Mouse (Mus musculus): ENCODE results near the gene Fndc3a. TPM values are rescaled to one million over a fixed set of nuclear protein-coding genes. Genes with fewer than 3 reads are reported as not detected.

Fndc3a gene
- polyA plus RNA-seq, 1 experiment = 19.9 TPM

DNA sequence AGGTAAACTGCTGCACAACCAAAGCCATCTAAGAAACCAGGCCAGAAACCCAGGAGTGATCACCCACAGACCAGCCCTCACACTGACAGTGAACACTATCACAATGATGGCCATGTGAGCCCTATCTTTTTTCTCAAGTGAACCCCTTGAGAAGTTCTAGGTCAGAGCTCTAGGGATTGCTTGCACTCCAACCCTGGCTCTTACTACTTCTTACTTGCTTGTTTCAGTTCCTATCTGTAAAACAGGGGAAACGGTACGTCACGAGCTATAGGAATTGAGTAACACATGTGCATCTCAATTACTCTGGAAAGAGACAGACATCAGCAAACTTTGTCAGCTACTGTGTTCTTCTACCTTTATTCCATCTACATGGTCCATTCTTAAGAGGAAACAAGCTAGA, 128.8 kb downstream of the Fndc3a start:
- H3K4me1 ChIP-seq (ENCODE audit: control insufficient read depth, insufficient read depth, low read length) = no peaks in the 10 kb centered on the region
- TF ChIP-seq CTCF (IDR thresholded peaks at IDR 0.05; ENCODE audit: extremely low read depth, insufficient read depth, low read length) (no peak), POLR2A (IDR thresholded peaks at IDR 0.05; ENCODE audit: extremely low read depth, insufficient read depth, low read length) (no peak)
- H3K4me3 ChIP-seq (ENCODE audit: insufficient read depth, low read length) = no peak overlapping the region
- no peak overlapping the region for H3K27ac ChIP-seq (ENCODE audit: insufficient read depth, low read length)

DNA sequence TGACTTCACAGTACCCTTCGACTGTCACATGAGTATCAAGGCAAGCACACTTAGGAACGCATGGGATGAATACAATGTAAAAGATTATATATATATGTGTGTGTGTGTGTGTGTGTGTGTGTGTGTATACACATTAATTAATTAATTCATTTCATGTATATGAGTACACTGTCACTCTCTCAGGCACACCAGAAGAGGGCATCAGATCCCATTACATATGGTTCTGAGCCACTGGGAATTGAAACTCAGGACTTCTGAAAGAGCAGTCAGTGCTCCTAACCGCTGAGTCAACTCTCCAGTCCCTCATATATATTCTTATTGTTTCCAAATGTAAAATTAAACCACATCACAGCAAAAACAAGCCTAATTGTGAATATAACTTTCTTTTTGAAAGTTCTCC, 133.5 kb downstream of the Fndc3a start:
- Histone ChIP-seq H3K4me1 (ENCODE audit: control insufficient read depth, insufficient read depth, low read length) (no peaks in the 10 kb centered on the region), H3K27ac (ENCODE audit: insufficient read depth, low read length) (no peak overlapping the region), H3K4me3 (ENCODE audit: insufficient read depth, low read length) (no peak overlapping the region)
- TF ChIP-seq CTCF (IDR thresholded peaks at IDR 0.05; ENCODE audit: extremely low read depth, insufficient read depth, low read length) = 0 out of 2 replicates have a peak, but pooled peaks have one; percentile 9
- no peak for TF ChIP-seq POLR2A (IDR thresholded peaks at IDR 0.05; ENCODE audit: extremely low read depth, insufficient read depth, low read length)

DNA sequence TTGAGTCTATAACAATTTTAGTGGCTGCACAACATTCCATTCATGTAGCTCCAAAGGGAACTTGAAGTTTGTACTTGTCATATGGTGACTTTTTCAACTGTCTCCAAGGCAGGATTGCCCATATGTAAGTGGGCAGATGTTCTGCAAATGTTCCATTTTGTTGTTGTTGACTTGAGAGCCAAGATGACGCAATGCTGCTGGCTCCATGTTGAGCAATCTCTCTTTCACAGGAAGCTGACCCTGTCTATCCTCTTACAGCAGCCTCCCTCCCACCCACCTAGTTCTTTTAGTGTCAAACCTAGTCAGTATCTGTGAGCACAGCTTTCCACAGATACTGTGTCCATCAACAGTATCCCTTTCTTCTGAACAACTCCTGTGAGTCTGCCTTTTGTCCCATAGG, 145.9 kb downstream of the Fndc3a start:
- Histone ChIP-seq H3K4me3 (ENCODE audit: insufficient read depth, low read length) (no peak overlapping the region), H3K4me1 (ENCODE audit: control insufficient read depth, insufficient read depth, low read length) (no peaks in the 10 kb centered on the region), H3K27ac (ENCODE audit: insufficient read depth, low read length) (no peak overlapping the region)
- TF ChIP-seq POLR2A (IDR thresholded peaks at IDR 0.05; ENCODE audit: extremely low read depth, insufficient read depth, low read length) = no peak
- TF ChIP-seq CTCF (IDR thresholded peaks at IDR 0.05; ENCODE audit: extremely low read depth, insufficient read depth, low read length) = no peak

DNA sequence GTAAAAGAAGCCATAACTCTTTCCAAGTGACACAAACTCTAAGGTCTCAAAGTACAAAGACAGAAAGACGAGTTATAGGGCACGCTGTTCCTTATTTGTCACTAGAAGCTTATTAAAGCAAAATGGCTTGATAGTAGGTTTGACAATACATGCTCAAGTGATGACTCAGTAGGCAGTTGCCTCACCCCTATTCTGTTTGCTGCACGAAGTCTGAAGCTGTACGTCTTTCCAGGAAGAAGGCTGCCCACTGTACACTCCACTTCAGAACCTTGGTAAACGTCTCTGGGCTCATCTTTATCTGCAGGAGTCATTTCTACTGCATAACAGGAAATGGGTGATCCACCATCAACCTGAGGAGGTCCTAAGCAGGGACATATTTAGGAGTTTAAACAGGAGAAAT, 151.0 kb downstream of the Fndc3a start:
- no peaks in the 10 kb centered on the region for H3K4me1 ChIP-seq (ENCODE audit: control insufficient read depth, insufficient read depth, low read length)
- no peak for TF ChIP-seq POLR2A (IDR thresholded peaks at IDR 0.05; ENCODE audit: extremely low read depth, insufficient read depth, low read length)
- no peak overlapping the region for H3K4me3 ChIP-seq (ENCODE audit: insufficient read depth, low read length)
- no peak overlapping the region for H3K27ac ChIP-seq (ENCODE audit: insufficient read depth, low read length)

DNA sequence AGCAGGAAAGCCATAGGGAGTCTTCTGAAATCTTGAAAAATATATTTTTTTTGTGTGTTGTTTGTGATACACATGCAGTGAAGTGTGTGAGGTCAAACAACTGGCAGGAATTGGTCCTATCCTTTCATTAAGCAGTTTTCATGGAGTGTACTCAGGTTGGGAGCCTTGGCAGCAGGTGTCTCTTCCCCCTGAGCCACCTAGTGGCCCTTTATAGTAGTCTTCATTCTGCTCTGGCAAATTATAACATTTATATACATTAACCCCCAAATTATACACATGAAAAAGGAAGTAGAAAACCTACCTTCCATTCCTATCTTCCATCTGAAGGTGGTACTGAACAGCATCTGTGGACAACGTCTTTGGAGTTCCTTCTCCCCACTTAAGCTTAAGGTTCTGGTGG, 154.0 kb downstream of the Fndc3a start:
- H3K4me1 ChIP-seq (ENCODE audit: control insufficient read depth, insufficient read depth, low read length) = no peaks in the 10 kb centered on the region
- no peak overlapping the region for H3K4me3 ChIP-seq (ENCODE audit: insufficient read depth, low read length)
- H3K27ac ChIP-seq (ENCODE audit: insufficient read depth, low read length) = no peak overlapping the region
- TF ChIP-seq POLR2A (IDR thresholded peaks at IDR 0.05; ENCODE audit: extremely low read depth, insufficient read depth, low read length) (no peak), CTCF (IDR thresholded peaks at IDR 0.05; ENCODE audit: extremely low read depth, insufficient read depth, low read length) (no peak)

DNA sequence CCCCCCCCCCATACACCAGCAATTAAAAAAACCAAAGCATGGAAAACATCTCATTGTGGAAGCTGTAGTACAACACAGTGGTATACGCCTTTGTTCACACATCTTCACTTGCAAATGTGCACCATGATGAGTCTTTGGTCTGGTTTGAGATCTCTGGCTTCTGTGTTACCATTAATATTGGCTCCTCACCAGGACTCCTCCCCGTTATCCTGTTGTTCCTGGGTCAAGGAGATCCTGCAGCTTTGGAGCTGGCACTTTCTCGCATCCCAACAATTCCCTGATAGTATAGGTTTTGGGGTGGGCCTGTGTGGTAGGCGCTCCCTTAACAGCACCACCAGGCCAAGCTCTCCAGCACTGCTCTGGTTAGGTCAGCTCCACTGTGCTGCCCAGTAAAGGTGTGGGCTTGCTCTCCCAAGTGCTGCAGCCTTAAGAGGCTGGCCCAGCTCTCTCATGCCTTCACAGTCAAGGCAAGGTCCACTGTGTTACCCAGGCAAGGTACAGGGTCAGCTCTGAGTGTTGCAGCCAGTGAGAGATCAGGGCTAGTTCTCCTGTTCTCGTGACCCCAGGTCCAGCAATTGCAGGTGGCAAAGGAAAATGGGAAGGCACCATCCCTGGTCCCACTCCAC, 173.3 kb downstream of the Fndc3a start:
- Histone ChIP-seq H3K27ac (ENCODE audit: insufficient read depth, low read length) (no peak overlapping the region), H3K4me3 (ENCODE audit: insufficient read depth, low read length) (no peak overlapping the region), H3K4me1 (ENCODE audit: control insufficient read depth, insufficient read depth, low read length) (no peaks in the 10 kb centered on the region)
- TF ChIP-seq CTCF (IDR thresholded peaks at IDR 0.05; ENCODE audit: extremely low read depth, insufficient read depth, low read length) = no peak
- TF ChIP-seq POLR2A (IDR thresholded peaks at IDR 0.05; ENCODE audit: extremely low read depth, insufficient read depth, low read length) = no peak

DNA sequence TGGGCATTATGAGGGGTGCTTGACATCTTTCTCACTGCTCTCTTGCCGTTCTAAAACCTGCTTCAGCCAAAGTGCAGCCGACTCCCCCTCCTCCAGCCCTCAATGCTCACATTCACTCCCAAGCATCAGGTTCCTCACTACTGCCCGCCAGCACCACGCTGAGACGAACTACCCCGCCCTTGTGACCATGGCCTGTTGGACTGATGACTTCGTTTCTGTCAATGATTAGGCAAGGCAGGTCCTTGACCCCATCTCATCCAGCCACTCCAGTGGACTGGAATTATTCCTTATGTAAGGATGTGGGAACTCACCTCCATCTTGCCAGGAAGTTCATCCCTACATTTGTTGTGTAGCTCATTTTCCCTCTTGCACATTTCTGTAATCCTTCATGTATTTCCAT, 175.9 kb downstream of the Fndc3a start:
- no peak overlapping the region for H3K4me3 ChIP-seq (ENCODE audit: insufficient read depth, low read length)
- no peak overlapping the region for H3K27ac ChIP-seq (ENCODE audit: insufficient read depth, low read length)
- H3K4me1 ChIP-seq (ENCODE audit: control insufficient read depth, insufficient read depth, low read length) = no peaks in the 10 kb centered on the region
- TF ChIP-seq CTCF (IDR thresholded peaks at IDR 0.05; ENCODE audit: extremely low read depth, insufficient read depth, low read length) (no peak), POLR2A (IDR thresholded peaks at IDR 0.05; ENCODE audit: extremely low read depth, insufficient read depth, low read length) (no peak)

DNA sequence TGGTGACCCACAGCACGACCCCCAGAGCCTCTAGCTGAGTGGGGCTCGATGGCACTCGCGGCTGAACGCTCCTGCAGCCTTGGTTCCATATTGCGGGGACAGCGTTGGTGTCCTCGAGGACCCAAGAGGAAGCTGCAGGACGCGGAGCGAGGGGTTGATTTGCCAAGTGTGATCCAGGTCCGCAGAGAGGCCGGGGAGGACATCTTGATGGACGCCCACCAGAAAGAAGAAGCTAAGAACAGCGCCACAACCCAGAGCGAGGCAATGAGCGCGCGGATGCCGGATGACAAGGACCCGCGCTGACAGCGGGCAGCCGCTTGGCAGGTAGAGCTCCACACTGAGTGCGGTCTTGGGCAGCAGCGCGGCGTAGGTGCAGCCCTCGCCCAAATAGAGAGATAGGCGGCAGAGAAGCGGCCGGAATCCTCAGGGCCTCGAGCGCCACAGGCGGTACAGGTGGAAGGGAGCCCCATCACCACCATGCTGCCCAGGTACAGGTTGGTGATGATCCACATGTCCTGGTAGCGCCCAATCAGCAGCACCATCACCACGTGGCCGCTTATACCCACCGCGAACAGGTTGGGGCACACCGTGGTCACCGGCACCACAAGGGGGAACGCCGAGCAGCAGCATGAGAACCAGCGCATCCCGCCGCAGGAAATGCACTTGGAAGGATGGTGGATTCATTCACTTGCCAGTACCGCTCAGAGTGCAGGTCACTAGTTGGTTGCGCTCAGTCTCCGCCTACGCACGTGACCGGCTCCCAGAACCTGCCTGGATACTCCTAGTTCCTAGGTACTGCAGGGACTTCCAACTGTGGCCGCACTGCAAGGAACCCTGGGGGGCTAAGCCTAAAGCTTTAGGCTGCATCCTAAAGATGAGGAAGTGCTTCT, 177.5 kb downstream of the Fndc3a start:
- peak overlapping the region; percentile 28 for H3K4me3 ChIP-seq (ENCODE audit: insufficient read depth, low read length)
- TF ChIP-seq POLR2A (IDR thresholded peaks at IDR 0.05; ENCODE audit: extremely low read depth, insufficient read depth, low read length) = no peak
- no peak for TF ChIP-seq CTCF (IDR thresholded peaks at IDR 0.05; ENCODE audit: extremely low read depth, insufficient read depth, low read length)
- H3K27ac ChIP-seq (ENCODE audit: insufficient read depth, low read length) = no peak overlapping the region

DNA sequence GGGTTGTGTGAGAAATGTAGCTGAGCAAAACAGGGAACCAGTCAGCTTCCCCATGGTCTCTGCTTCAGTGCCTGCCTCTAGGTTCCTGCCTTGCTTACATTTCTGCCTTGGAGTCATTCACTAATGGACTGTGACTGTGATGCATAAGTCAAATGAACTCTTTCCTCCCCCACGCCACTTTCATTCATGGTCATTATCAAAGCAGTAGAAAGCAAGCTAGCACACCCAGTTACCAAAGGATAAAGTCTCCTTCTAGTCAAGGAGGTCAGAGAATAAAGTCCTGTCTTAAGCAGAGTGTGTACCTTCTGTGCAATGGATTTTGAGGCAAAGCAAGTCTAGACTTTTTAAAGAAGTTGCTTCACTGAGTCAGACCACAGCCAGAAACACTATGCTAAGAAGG, 182.7 kb downstream of the Fndc3a start:
- TF ChIP-seq CTCF (IDR thresholded peaks at IDR 0.05; ENCODE audit: extremely low read depth, insufficient read depth, low read length) (no peak), POLR2A (IDR thresholded peaks at IDR 0.05; ENCODE audit: extremely low read depth, insufficient read depth, low read length) (no peak)
- Histone ChIP-seq H3K27ac (ENCODE audit: insufficient read depth, low read length) (no peak overlapping the region), H3K4me1 (ENCODE audit: control insufficient read depth, insufficient read depth, low read length) (no peaks in the 10 kb centered on the region), H3K4me3 (ENCODE audit: insufficient read depth, low read length) (no peak overlapping the region)

More for the DNA sequence above, 177.5 kb downstream of the Fndc3a start:
- no peaks in the 10 kb centered on the region for H3K4me1 ChIP-seq (ENCODE audit: control insufficient read depth, insufficient read depth, low read length)

DNA sequence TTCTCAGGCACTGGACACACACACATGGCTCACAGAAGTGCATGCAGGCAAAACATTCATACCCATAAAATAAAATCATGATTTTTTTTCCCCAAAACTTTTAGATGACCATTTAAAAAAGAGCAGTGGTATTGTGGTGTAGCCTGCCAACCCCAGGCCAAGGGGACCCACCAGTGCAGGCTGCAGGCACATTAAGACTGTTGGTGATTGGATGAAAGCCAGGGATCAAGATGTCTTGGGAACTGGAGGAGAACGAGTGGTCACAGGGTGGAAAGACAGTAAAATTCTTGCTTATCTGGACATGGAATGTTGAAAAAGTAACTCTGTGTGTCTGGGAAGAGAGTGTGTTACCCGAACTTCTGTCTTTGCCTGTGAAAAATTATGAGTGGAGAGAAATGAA, 190.2 kb downstream of the Fndc3a start:
- no peak overlapping the region for H3K4me3 ChIP-seq (ENCODE audit: insufficient read depth, low read length)
- no peaks in the 10 kb centered on the region for H3K4me1 ChIP-seq (ENCODE audit: control insufficient read depth, insufficient read depth, low read length)
- TF ChIP-seq POLR2A (IDR thresholded peaks at IDR 0.05; ENCODE audit: extremely low read depth, insufficient read depth, low read length) (no peak), CTCF (IDR thresholded peaks at IDR 0.05; ENCODE audit: extremely low read depth, insufficient read depth, low read length) (no peak)
- H3K27ac ChIP-seq (ENCODE audit: insufficient read depth, low read length) = no peak overlapping the region
